Mouse (Mus musculus) cerebellum, adult 2 months (tissue): ENCODE measurements around the gene Sbf1.

ENCODE experiments used
- CTCF ChIP-seq: fragments of 200-500 bp; IDR thresholded peaks from 2 replicates; pipeline ENCODE4 v1.5.1; 2011; ENCODE audit warnings: low read depth, mild to moderate bottlenecking, control low read depth, low read length, moderate library complexity, borderline replicate concordance; ENCODE audit not compliant: insufficient read depth
- POLR2A ChIP-seq: fragments of 200-500 bp; IDR thresholded peaks from 2 replicates; pipeline ENCODE4 v1.6.1; 2011; ENCODE audit warnings: low read length, control low read depth, borderline replicate concordance; ENCODE audit not compliant: insufficient read depth

GRCm38 (mm10) chr15:89341678-89342077 is 26.6 kb upstream of the Sbf1 start:
- no peak for TF ChIP-seq CTCF
- no peak for TF ChIP-seq POLR2A
